Mouse (Mus musculus): Measurements from ENCODE around the gene Myt1l. TPM values are rescaled to one million over a fixed set of nuclear protein-coding genes. Genes with fewer than 3 reads are reported as not detected.

The Myt1l gene
- polyA plus RNA-seq, 1 experiment from 2014 or later = 0.16 TPM

DNA sequence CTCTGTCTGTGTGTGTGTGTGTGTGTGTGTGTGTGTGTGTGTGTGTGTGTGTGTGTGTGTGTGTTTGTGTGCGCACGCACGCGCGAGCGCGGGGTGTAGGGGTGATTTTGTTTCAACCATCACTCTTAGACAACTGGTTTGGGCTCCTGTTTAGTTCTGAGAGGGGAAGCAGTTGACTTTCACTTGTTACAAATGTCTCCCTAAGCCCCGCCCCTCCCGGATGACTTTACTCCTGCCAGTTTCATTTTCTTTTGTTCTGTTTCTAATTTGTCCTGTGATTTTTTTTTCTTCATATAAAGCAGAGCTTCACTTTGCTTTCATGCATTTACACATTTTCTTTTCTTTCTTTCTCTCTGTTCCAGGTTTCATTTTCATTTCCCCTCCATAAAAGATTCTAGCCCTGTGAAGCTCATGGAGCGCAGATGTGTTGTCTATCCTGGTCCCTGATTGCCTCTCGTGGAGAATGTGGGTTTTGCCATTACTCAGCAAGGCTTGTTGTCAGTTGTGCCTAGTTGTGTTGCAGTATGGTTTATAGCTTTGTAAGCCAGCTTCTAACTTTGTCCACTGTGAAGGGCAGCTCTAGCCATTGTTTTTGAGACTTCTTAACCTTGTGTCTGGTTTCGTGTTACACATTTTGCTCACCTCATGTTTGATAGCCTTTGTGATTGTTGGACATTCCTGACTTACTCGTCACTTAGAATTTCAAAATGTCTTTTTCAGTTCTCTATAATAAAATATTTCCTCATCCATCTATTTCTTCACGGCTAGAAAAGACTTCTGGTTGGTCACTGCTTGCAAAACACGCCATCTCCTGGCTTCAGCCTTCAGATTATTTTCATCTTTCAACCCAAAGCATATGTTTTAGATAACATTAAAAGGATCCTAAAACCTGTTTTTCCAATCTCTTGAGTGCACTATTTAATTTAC lies 184.9 kb downstream of the Myt1l start:
- no peak for DNase-seq (ENCODE audit: low spot score)

- DNase-seq (ENCODE audit: low spot score) = no peak
Observed at GRCm38 (mm10) chr12:29723722-29724338, 195.6 kb downstream of the Myt1l start.

GRCm38 (mm10) chr12:29728294-29728693 lies 200.1 kb downstream of the Myt1l start:
- no peak for DNase-seq (ENCODE audit: low spot score)

DNA sequence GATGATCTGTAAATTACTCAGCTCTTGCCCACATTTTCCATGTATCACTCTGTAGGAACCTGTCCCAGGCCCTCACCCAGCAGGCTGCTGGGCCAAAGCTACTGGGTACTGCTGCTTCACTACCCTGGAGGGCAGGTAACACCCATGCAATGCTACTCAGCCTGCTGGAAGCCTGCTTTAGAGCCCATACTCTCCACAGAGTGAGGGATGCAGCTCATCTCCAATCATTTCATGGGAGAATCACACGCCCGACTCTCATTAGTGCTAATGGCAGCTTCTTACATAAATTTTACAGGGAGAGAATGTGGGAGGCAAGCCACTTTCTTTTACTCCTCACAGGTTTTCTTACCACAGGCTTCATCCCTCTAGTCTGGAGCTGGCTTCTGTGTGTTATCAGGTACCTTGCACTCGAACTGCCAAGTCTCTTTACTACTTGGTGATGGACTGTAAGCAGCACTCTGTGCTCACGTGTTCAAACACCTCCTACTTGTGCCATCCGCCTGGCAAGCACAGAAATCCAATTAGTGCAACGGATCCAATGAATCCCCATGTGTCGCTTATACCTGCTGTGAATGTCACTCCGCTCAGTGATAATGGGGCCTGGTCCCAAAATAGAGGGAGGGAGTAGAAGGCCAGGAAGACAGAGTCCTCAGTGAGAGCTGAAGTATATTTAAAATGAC lies 212.3 kb downstream of the Myt1l start:
- no peak for DNase-seq (ENCODE audit: low spot score)

GRCm38 (mm10) chr12:29741181-29741580 lies 213.0 kb downstream of the Myt1l start:
- no peak for DNase-seq (ENCODE audit: low spot score)

DNA sequence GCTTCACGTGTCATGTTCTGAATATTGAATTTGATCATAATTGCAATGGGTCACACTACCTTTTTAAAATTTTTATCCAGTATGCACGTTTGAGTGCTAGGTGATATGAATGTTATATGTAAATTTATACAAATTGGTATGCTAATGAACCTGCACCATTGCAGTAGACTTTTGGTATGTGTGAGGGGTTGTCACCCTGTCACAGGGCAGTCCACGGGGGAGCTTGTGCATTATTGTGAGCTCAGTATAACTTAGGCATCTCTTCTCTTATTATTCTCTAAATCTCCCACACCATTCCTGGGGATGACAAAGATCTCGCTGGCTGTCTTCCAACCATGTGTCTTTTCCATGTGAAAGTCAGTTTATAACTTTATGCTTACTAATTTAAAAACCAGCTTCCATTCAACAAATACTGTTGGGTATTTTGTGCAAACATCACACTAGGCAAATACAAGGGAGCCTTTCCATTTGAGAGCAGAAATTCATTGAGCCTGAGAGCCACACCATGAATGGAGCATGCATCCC lies 222.5 kb downstream of the Myt1l start:
- DNase-seq (ENCODE audit: low spot score) = no peak

DNA sequence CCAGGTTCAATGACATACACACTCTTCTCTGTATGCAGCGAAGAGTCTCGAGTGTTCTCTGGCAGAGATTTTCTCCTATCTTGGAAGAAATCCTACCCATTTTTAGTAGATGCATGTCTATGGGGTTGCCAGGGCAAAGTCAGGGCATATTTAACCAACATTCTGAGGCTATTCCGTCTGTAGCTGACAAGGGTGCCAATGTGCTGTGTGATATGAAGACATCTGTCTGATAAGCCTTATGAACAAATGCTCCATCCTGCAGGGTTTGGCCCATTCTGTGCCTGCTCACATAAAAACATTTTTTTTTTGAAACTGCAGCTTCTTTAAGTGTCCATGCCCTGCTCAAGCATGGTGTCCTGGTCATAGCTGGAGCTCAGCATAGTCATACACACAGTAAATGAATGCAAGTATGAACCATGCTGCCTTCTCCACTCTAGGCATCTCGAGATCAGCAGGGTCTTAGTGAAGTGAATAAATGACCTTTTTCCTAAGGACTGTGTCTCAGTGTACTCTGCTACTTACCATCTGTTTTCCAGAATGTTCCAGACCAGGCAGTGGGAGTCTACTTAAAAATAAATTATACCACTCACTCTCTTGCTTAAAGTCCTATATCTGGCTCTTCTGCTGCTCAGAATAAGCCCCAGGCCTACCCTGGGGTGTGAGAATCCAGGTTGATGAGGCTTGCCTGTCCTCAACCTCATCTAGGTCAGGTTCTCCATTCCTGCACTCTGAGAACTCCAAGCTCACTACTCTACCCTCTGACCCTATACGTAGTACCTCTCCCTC lies 227.1 kb downstream of the Myt1l start:
- no peak for DNase-seq (ENCODE audit: low spot score)

GRCm38 (mm10) chr12:29755872-29756265 lies 227.7 kb downstream of the Myt1l start:
- no peak for DNase-seq (ENCODE audit: low spot score)

- DNase-seq (ENCODE audit: low spot score) = no peak
Observed at GRCm38 (mm10) chr12:29760611-29761010, 232.4 kb downstream of the Myt1l start.

GRCm38 (mm10) chr12:29766158-29766557 lies 238.0 kb downstream of the Myt1l start:
- DNase-seq (ENCODE audit: low spot score) = no peak

- DNase-seq (ENCODE audit: low spot score) = no peak
Observed at GRCm38 (mm10) chr12:29771791-29772190, 243.6 kb downstream of the Myt1l start.

DNA sequence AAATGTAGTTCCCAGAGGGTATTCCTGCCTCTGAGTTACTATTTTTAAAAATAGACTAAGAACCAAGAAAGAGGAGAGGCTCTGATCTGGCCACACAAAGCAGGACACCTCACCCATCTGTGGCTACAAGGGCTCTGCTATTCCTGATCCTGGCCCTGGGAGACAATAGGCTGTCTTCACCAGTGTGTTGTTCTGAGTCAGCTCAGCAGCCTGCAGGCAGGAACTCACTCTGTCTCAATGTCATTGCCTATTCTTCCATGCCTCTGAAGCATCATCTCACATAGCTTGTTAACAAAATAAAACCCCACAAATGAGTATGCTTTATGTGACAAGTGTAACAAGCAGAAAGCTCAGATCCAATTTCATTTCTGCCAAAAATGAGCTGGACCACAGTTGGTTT lies 244.2 kb downstream of the Myt1l start:
- DNase-seq (ENCODE audit: low spot score) = no peak

DNA sequence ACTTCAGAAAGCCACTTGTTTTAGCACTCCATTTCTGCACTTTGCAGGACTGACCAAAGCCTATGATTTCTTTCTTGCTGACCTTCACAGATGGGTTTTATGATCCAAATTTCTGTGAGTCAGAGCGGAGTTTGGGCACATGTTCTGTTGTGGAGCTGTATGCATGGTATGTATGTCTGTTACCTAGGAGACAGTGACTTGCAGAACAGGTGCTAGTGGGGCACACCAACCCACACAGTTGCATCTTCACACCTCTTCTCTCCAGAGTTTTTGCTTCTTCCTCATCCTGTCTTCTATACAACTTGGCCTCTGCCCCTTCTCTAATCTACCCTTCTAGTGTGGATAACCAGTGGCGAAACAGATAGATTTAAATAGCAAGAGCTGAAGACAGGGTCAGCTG lies 250.7 kb downstream of the Myt1l start:
- DNase-seq (ENCODE audit: low spot score) = no peak

- DNase-seq (ENCODE audit: low spot score) = no peak
Observed at GRCm38 (mm10) chr12:29789319-29790050, 261.3 kb downstream of the Myt1l start.

DNA sequence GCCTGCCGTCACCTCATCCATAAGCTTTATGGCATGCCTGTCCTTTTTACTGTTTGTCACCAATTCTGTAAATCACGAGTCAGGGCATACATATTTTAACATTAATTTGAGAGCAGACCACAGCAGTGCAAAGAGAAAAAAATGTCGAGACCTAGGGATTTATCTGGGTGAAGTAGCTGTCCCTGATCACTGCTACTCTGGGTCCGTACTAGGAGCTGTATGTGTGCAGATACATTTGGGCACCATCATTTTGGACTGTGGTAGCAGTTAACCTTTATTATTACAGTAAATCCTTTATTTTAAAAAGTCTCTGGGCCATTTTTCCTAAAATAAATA lies 261.8 kb downstream of the Myt1l start:
- DNase-seq (ENCODE audit: low spot score) = no peak

- DNase-seq (ENCODE audit: low spot score) = no peak
Observed at GRCm38 (mm10) chr12:29792998-29793397, 264.8 kb downstream of the Myt1l start.

GRCm38 (mm10) chr12:29795107-29795673 lies 267.0 kb downstream of the Myt1l start:
- no peak for DNase-seq (ENCODE audit: low spot score)

GRCm38 (mm10) chr12:29798595-29799391 lies 270.6 kb downstream of the Myt1l start:
- DNase-seq (ENCODE audit: low spot score) = no peak

DNA sequence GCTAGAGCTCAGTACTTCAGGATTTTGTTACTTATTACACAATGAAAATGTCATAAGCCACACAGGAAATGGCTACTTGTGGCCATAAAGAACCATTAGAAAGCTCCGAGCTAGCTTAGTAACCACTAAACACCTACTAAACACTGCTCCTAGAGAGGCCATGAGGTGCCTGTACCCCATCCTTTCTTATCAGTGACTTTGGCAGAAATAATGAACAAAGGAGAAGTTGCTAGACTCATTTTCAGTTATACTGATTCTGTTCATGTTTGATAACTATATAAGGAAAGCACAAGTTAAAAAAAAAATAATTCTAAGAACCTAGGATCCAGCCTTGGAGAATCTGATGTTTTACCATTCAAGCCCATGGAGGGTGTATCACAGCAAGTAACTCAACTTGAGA lies 278.2 kb downstream of the Myt1l start:
- no peak for DNase-seq (ENCODE audit: low spot score)

Data from thymus, postnatal 0 days (tissue).